Mouse (Mus musculus) fibroblast of lung, adult 2 months (primary cell): Measurements from ENCODE around the gene Grm3.

Source experiments
- DNase-seq: peaks from one replicate; pipeline ENCODE4 v3.0.0-alpha.2; 2011; ENCODE audit warnings: low read depth

The Grm3 gene

DNA sequence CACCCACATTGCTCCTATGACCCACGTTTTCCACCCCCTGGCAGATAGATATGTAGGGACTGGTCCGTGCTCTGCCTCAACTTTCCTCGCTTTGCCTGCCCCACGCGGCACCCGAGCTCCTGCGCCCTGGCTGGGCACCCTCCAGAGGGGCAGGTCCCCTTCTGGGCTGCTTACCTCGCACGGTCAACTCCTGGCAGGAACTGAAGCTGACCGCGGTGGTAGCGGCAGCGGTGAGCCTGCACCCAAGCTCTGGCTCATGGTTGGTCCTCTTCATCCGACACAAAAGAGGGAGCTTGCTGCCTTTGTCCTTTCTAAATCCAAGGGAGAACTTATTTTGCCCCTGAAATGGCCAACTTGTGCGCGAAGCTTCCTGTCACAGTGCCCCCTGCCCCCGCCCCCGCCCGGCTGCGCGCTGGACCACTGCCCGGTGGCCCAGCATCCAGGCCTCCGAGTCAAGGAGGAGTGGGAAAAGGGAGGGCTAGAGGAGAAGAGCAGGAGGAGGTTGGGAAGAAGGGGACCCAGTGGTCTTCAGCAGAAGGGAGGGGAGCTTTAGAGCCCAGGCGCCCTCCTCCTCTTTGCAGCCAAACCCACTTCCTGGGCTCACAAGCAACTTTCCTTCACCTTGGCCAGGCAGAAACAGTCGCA lies at the start of gene Grm3:
Grm3 (minus strand) TSS at position 215 of the 645 bp plus-strand sequence.
- no peak for DNase-seq

- no peak for DNase-seq
Observed at GRCm38 (mm10) chr5:9755751-9756150, 30.8 kb upstream of the Grm3 start.

DNA sequence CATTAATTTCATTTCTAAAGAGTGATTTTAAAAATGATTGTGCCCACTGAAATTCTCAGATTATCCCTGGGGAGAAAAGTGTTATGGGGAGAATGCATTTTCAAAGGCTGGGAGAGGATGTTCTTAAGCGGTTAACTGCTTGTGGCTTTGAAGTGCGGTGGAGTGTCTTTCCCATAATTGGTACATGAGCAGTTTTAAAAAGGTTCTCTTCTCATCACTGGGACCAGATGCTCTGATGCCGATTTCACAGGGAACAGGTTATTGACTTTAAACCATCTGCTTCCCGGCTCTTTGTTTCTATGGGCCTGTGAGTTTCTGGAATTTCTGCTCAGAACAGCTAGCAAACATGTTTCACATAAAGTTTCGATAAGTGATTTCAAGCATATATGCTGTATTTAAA lies 23.2 kb upstream of the Grm3 start:
- no peak for DNase-seq

DNA sequence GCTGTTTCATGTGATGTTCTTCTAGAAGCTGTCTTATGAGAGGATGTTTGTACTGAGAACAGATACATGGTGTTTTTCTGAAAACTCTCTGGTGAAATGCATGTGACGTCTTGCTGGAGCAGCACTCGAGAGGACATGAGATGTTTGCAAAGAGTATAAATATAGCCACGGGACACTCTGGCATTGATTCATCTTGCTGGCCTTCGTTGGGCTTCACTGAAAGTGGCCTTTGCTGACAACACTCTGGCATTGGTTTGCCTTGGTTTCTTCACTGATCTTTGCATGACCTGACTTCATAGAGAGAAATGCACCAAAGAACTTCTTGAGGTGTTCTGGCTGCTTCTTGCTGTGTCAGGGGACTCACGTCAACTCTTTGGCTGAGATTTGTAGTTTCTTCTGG lies 19.1 kb upstream of the Grm3 start:
- DNase-seq, result no peak

DNA sequence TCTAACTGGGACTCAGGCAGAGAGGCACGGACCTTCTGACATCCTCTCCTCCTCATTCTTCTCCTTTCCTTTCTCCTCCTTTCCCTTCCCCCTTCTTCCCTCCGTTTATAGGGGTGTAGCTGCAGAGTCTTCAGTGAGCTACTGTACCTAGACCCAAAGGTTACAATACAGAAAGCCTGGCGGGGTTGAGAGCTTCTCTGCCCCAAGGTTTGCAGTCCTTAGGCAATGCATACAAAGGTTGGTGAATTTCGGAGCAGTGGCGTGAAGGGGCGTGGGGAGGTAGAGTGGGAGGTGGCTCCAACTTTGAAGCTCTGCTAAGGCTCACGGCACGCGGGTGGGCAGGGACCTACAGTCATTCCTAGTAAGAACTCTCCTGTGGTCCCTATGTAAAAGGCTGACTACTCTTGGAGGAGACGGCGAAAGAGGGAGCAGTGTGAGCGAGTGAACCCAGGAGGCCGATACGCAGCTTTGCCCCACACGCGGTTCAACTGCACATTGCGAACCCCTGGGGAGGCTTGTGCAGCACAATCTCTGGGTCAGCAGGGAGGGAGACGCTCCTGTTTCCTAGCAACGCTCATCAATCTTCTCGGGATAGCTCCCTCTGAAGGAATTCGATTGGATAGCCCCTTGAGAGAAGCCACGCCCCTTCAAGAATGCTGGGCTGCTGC lies 765 bp upstream of the Grm3 start:
- no peak for DNase-seq

- DNase-seq, result no peak
Observed at GRCm38 (mm10) chr5:9724287-9724955, 549 bp downstream of the Grm3 start.

GRCm38 (mm10) chr5:9721136-9721535 lies 3.8 kb downstream of the Grm3 start:
- DNase-seq, result no peak

DNA sequence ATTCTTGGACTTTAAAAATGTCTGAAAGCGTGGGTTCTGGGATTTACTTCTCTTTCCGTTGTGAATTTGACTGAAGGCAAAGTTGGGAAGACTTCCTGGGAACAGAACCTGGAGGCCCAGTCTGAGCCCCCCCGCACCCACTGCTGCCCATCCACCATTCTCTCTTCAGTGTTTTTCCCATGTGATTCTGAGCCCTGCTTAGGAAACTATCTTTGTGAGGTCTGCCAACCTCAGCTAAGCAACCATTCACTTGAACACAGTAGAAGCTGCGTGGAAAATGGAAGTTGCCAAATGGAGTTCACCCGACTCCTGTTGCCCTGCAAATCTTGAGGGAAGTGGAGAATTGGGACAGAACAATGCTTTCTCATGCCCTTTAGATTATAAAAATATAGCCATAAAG lies 8.7 kb downstream of the Grm3 start:
- DNase-seq, result no peak

- no peak for DNase-seq
Observed at GRCm38 (mm10) chr5:9707096-9707495, 17.9 kb downstream of the Grm3 start.

DNA sequence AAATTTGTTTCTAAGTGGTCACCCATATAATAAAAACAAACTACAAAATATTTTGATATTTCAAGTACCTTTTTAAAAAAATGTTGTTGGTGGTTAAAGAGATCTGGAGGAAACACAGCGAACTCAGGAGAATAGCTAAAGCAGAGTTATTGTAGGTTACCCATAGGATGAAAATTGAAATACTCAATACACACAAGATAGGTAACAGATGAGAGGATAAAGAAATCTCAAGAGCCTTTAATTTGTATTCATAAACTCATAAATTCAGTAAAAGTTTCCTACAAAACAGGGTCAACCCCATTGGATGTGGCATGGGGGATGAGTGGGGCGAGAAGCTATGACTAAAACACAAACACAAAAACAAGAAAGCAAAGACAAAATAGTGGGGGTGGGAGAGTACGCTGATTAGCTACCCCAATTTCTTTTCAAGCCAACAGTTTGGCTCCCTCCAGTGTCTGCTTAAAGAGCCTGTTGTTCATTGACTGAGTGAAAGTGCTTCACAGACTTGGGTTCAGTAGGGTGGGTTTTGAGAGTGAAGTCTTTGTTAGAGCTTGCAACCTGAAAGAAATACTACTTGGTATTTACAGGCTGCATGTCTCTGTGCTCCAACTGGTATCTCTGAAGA lies 21.5 kb downstream of the Grm3 start:
- no peak for DNase-seq

GRCm38 (mm10) chr5:9702656-9703384 lies 22.1 kb downstream of the Grm3 start:
- DNase-seq, result no peak

GRCm38 (mm10) chr5:9692333-9692732 lies 32.6 kb downstream of the Grm3 start:
- DNase-seq, result no peak

DNA sequence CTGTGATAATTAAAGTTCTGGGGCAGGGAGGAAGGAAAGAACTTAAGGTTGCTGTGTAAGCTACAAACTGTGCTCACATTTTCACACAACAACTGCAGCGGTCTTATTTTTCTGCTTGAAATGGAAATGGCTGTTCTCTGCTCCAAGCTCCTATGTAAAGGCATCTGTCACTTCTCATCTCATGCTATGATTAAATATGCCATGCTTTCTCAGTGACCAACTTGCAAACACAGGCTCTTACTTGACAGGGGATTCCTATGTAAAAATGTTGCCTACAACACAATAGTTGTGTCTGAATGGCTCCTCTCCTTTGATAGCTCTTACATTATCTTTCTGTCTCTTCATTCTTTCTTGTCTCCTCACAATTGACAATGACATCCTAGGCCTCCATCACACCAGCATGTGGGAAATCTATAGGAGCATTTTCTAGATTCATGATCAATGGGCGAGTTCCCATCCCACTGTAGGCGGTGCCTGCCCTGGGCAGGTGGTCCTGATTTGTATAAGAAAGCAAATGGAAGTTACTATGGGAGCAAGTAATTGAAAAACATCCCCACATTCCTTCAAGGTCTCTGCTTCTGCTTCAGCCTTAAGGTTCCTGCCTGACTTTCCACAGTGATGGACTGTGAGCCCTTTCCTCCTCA lies 34.2 kb downstream of the Grm3 start:
- DNase-seq, result no peak

GRCm38 (mm10) chr5:9690192-9690591 lies 34.8 kb downstream of the Grm3 start:
- no peak for DNase-seq

DNA sequence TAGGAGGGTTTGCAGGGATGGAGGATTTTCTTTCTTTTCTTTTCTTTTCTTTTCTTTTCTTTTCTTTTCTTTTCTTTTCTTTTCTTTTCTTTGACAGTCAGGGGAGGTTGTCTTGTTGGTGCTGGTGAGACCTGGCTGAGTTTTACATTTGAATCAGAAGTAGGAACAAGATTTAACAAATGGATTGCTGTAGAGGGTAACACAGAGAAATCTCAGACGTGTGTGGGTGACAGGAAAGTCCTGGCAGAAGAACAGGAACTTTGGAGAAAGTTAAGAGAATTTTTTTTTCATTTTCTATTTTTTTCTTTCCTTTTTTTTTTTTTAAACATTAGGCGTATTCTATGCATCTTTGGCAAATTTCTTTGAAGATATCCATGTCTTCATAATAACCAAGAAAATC lies 41.8 kb downstream of the Grm3 start:
- DNase-seq, result no peak

GRCm38 (mm10) chr5:9669002-9669401 lies 56.0 kb downstream of the Grm3 start:
- no peak for DNase-seq

DNA sequence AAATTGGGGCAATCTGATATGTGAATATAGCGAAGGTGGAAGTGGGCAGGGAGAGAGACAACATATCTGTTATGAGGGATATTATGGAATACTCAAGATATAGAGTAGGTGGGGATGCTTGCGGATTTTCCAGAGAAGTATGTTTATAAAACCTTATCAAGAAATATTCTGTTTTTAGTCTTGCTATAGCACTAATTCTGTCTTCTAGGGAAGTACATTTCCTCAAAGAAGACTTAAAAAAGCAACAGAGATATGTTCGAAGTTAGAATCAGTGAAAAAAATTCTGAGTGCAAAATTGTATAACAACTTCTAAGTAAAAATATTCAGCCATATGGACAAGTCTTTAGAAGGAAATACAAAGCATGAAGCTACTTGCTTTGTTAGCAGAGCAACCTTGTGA lies 61.6 kb downstream of the Grm3 start:
- no peak for DNase-seq

GRCm38 (mm10) chr5:9661870-9662589 lies 62.9 kb downstream of the Grm3 start:
- no peak for DNase-seq

DNA sequence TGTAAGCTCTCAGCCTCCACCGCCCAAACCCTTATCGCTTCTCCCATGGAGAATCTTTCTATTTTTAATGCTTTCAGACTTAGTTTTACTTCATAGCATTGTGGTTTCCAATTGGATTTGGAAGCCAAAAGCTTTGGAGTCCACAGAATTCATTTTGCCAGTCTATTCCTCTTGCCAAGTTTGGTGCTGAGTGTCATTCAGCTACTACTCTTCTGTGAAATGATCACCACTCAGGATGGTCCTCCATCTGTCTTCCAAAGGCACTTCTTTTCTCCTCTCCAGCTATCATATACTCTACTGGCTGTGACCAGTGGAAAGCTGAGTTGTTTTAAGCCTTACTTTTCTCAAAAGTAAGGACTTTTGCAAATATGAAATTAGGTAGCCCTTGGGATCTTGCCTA lies 86.4 kb downstream of the Grm3 start:
- no peak for DNase-seq

- DNase-seq, result no peak
Observed at GRCm38 (mm10) chr5:9627220-9627619, 97.8 kb downstream of the Grm3 start.

DNA sequence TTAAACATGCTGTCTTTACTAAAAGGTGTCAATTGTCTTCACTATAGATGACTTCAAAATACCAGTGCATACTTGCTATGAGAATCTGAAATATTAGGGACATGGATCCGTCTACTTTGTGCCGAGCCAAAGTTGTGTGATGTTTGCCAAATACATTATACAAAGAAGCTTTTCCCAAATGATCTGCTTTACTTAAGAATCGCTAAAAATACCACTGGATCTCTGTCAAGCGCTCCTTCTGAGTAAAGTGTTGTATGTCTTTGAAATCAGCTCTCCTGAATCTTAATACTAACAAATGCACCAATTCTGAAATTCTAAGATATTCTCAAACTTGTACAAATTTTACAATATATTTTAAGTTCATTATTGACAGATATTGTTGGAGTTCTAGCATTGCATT lies 100.6 kb downstream of the Grm3 start:
- DNase-seq, result no peak
